In genomic region chr7:5038940-5039339, GRCm38 (mm10) we compare ENCODE assay signal across 8 mouse cellular contexts. TPM values are rescaled to one million over a fixed set of nuclear protein-coding genes. Genes with fewer than 3 reads are reported as not detected.
DNase-seq lines count a peak whose midpoint lies in the region; ATAC-seq and TF ChIP-seq lines count a peak whose summit lies in the region.

No protein-coding gene starts in this region.

- no peak for DNase-seq in heart, postnatal 10 days
- no peak for DNase-seq in G1E (ENCODE audit: low spot score)
- DNase-seq in hindbrain, embryonic 10.5 days (ENCODE audit: low spot score), result no peak
- no peak for DNase-seq in midbrain, embryonic 11.5 days (ENCODE audit: low spot score, missing footprints)
- DNase-seq in gastrocnemius, adult 8-10 months (ENCODE audit: low spot score in 2 of 2), result no peak
- no peak for DNase-seq in retina, embryonic 14.5 days (ENCODE audit: low spot score)
- no peak for DNase-seq in kidney, adult 11 months

- intact Hi-C loops in heart, postnatal 10 days (cut with DNase I), result no loop called here

- H3K36me3 ChIP-seq in heart, embryonic 14.5 days (ENCODE audit: control insufficient read depth, insufficient read depth, low read length), result peaks cover 27% of the 10 kb centered on the region
- peaks cover 43% of the 10 kb centered on the region for H3K36me3 ChIP-seq in G1E (replicated peaks)
- H3K36me3 ChIP-seq in hindbrain, embryonic 10.5 days, result peaks cover 38% of the 10 kb centered on the region
- H3K36me3 ChIP-seq in midbrain, embryonic 11.5 days (ENCODE audit: control insufficient read depth, insufficient read depth, low read length), result peaks cover 15% of the 10 kb centered on the region

- ATAC-seq in heart, embryonic 14.5 days (ENCODE audit: insufficient number of reproducible peaks, insufficient read depth, low FRiP score, low read depth), result no peak
- no peak for ATAC-seq in G1E (ENCODE audit: extremely low read depth, insufficient number of reproducible peaks, low FRiP score, poor library complexity, severe bottlenecking)
- no peak for ATAC-seq in midbrain, embryonic 11.5 days (ENCODE audit: low FRiP score)

- TF ChIP-seq CTCF in G1E (IDR thresholded peaks at IDR 0.05; ENCODE audit: low read depth, low read length), result no peak

- H3K4me3 ChIP-seq in heart, embryonic 14.5 days (ENCODE audit: control insufficient read depth in 1 of 2, insufficient read depth in 1 of 2, low read depth in 1 of 2, low read length in 2 of 2), result peak overlapping the region; percentile 66 to 75; a peak in 3 of 4 replicates
- peak overlapping the region; percentile 75 for H3K4me3 ChIP-seq in G1E (ENCODE audit: low read depth, low read length)
- peak overlapping the region; percentile 70 for H3K4me3 ChIP-seq in hindbrain, embryonic 10.5 days
- H3K4me3 ChIP-seq in midbrain, embryonic 11.5 days (ENCODE audit: low read depth, low read length), result peak overlapping the region; percentile 56

- H3K4me2 ChIP-seq in heart, embryonic 14.5 days (ENCODE audit: low read length), result peak overlapping the region; percentile 65
- H3K4me2 ChIP-seq in midbrain, embryonic 11.5 days, result peak overlapping the region; percentile 39

- H3K4me1 ChIP-seq in heart, embryonic 14.5 days (ENCODE audit: control insufficient read depth in 2 of 2, insufficient read depth in 2 of 2, low read length in 2 of 2), result peaks cover 2 to 11% of the 10 kb centered on the region in 2 experiments; a peak in 3 of 4 replicates
- peaks cover 24% of the 10 kb centered on the region for H3K4me1 ChIP-seq in G1E (ENCODE audit: insufficient read depth, low read depth, low read length)
- H3K4me1 ChIP-seq in hindbrain, embryonic 10.5 days (replicated peaks), result peaks cover 16% of the 10 kb centered on the region
- H3K4me1 ChIP-seq in midbrain, embryonic 11.5 days (ENCODE audit: control insufficient read depth, insufficient read depth, low read length), result peaks cover 8% of the 10 kb centered on the region

- peak overlapping the region in 1 of 2 experiments; percentile 94; a peak in 1 of 4 replicates for H3K27ac ChIP-seq in heart, embryonic 14.5 days (replicated peaks in 1 of 2; ENCODE audit: control insufficient read depth in 1 of 2, insufficient read depth in 1 of 2, low read depth in 2 of 2, low read length in 2 of 2)
- H3K27ac ChIP-seq in hindbrain, embryonic 10.5 days, result peak overlapping the region; percentile 97
- no peak overlapping the region for H3K27ac ChIP-seq in midbrain, embryonic 11.5 days (ENCODE audit: low read depth, low read length)

- H3K9me3 ChIP-seq in heart, embryonic 14.5 days (ENCODE audit: control insufficient read depth, low read length), result no peaks in the 10 kb centered on the region
- no peaks in the 10 kb centered on the region for H3K9me3 ChIP-seq in G1E (replicated peaks)
- H3K9me3 ChIP-seq in hindbrain, embryonic 10.5 days, result peaks cover 10% of the 10 kb centered on the region; the same call in 1 of the 2 replicates
- no peaks in the 10 kb centered on the region for H3K9me3 ChIP-seq in midbrain, embryonic 11.5 days (ENCODE audit: control insufficient read depth, low read length)

- H3K27me3 ChIP-seq in heart, embryonic 14.5 days (ENCODE audit: control insufficient read depth, insufficient read depth, low read length), result no peaks in the 10 kb centered on the region
- H3K27me3 ChIP-seq in G1E (ENCODE audit: insufficient read depth, low read length), result no peaks in the 10 kb centered on the region
- no peaks in the 10 kb centered on the region for H3K27me3 ChIP-seq in hindbrain, embryonic 10.5 days (ENCODE audit: insufficient read depth, poor library complexity, severe bottlenecking)
- no peaks in the 10 kb centered on the region for H3K27me3 ChIP-seq in midbrain, embryonic 11.5 days (ENCODE audit: control insufficient read depth, insufficient read depth, low read length)

- 30% methylated on average over 5 of the region's 5 CpGs for WGBS in heart, embryonic 14.5 days
- 44% methylated on average over 5 of the region's 5 CpGs for WGBS in hindbrain, embryonic 10.5 days
- WGBS in midbrain, embryonic 11.5 days, result 48% methylated on average over 5 of the region's 5 CpGs

- H3K9ac ChIP-seq in heart, embryonic 14.5 days (ENCODE audit: low read length), result peak overlapping the region; percentile 76
- H3K9ac ChIP-seq in midbrain, embryonic 11.5 days (ENCODE audit: low read length), result peak overlapping the region; percentile 72; the same call in 1 of the 2 replicates

RNA-seq across cellular contexts. Expression of gene Zfp784, which starts 0.7 kb away (rescaled TPM):
- polyA plus RNA-seq in heart, embryonic 14.5 days (2014; fragmentation: Nextera tagmentation; extraction: Ambion mirVana), result 5.6 TPM in 2 replicates
- total RNA-seq in heart, postnatal 10 days (2021), result 1 to 10 TPM; 5.9 to 7.3 TPM
- 1.7 and 2.5 TPM in 2 replicates for total RNA-seq in G1E (2014; fragmentation: Nextera tagmentation)
- total RNA-seq in G1E (2017), result 2.7 and 2.8 TPM in 2 replicates
- 1.3 and 1.6 TPM in 2 replicates for polyA plus RNA-seq in G1E (2012)
- polyA plus RNA-seq in hindbrain, embryonic 10.5 days (2016; fragmentation: Nextera tagmentation; extraction: Ambion mirVana), result 3.3 and 3.9 TPM in 2 replicates
- 3.3 and 3.6 TPM in 2 replicates for polyA plus RNA-seq in midbrain, embryonic 11.5 days (2014; fragmentation: Nextera tagmentation; extraction: Ambion mirVana)
- 1 to 10 TPM; 2.3 to 3.0 (median 2.7) TPM for total RNA-seq in gastrocnemius, adult 8-10 months (2022)

RNA-seq across cellular contexts. Expression of gene 4632433K11Rik, which starts 5.0 kb away (rescaled TPM):
- not detected in 2 replicates for polyA plus RNA-seq in heart, embryonic 14.5 days (2014; fragmentation: Nextera tagmentation; extraction: Ambion mirVana)
- total RNA-seq in heart, postnatal 10 days (2021), result not detected
- total RNA-seq in G1E (2014; fragmentation: Nextera tagmentation) (1.2 and 2.4 TPM in 2 replicates), G1E (2017) (0.98 TPM in 1 of 2 replicates, not detected in the other)
- not detected in 2 replicates for polyA plus RNA-seq in G1E (2012)
- polyA plus RNA-seq in hindbrain, embryonic 10.5 days (2016; fragmentation: Nextera tagmentation; extraction: Ambion mirVana), result 0.34 TPM in 1 of 2 replicates, not detected in the other
- polyA plus RNA-seq in midbrain, embryonic 11.5 days (2014; fragmentation: Nextera tagmentation; extraction: Ambion mirVana), result 0.33 TPM in 1 of 2 replicates, not detected in the other
- not detected for total RNA-seq in gastrocnemius, adult 8-10 months (2022)

RNA-seq across cellular contexts. Expression of gene Zfp580, which starts 12.4 kb away (rescaled TPM):
- polyA plus RNA-seq in heart, embryonic 14.5 days (2014; fragmentation: Nextera tagmentation; extraction: Ambion mirVana), result 21.9 and 22.0 TPM in 2 replicates
- 10 to 100 TPM; 10.6 to 12.6 TPM for total RNA-seq in heart, postnatal 10 days (2021)
- total RNA-seq in G1E (2014; fragmentation: Nextera tagmentation), result 1.1 and 1.8 TPM in 2 replicates
- 0.44 TPM in 1 of 2 replicates, not detected in the other for total RNA-seq in G1E (2017)
- 2.8 and 4.1 TPM in 2 replicates for polyA plus RNA-seq in G1E (2012)
- polyA plus RNA-seq in hindbrain, embryonic 10.5 days (2016; fragmentation: Nextera tagmentation; extraction: Ambion mirVana), result 37.7 and 53.4 TPM in 2 replicates
- polyA plus RNA-seq in midbrain, embryonic 11.5 days (2014; fragmentation: Nextera tagmentation; extraction: Ambion mirVana), result 34.1 and 47.6 TPM in 2 replicates
- 1 to 10 TPM; 1.5 to 3.7 (median 3.1) TPM for total RNA-seq in gastrocnemius, adult 8-10 months (2022)

RNA-seq across cellular contexts. Expression of gene Ccdc106, which starts 18.6 kb away (rescaled TPM):
- 0.73 and 1.9 TPM in 2 replicates for polyA plus RNA-seq in heart, embryonic 14.5 days (2014; fragmentation: Nextera tagmentation; extraction: Ambion mirVana)
- under 1 TPM; 0.26 to 0.32 TPM for total RNA-seq in heart, postnatal 10 days (2021)
- total RNA-seq in G1E (2014; fragmentation: Nextera tagmentation) (1.7 TPM in 1 of 2 replicates, not detected in the other), G1E (2017) (0.23 TPM in 1 of 2 replicates, not detected in the other)
- 0.13 and 0.21 TPM in 2 replicates for polyA plus RNA-seq in G1E (2012)
- polyA plus RNA-seq in hindbrain, embryonic 10.5 days (2016; fragmentation: Nextera tagmentation; extraction: Ambion mirVana), result 5.4 and 7.9 TPM in 2 replicates
- polyA plus RNA-seq in midbrain, embryonic 11.5 days (2014; fragmentation: Nextera tagmentation; extraction: Ambion mirVana), result 4.0 and 5.0 TPM in 2 replicates
- total RNA-seq in gastrocnemius, adult 8-10 months (2022), result not detected

RNA-seq across cellular contexts. Expression of gene Zfp865, which starts 18.8 kb away (rescaled TPM):
- 4.4 and 4.9 TPM in 2 replicates for polyA plus RNA-seq in heart, embryonic 14.5 days (2014; fragmentation: Nextera tagmentation; extraction: Ambion mirVana)
- 10 to 100 TPM; 22.4 to 23.2 TPM for total RNA-seq in heart, postnatal 10 days (2021)
- 50.6 and 54.8 TPM in 2 replicates for total RNA-seq in G1E (2014; fragmentation: Nextera tagmentation)
- total RNA-seq in G1E (2017), result 17.5 and 19.9 TPM in 2 replicates
- polyA plus RNA-seq in G1E (2012), result 121 and 146 TPM in 2 replicates
- 6.5 and 9.0 TPM in 2 replicates for polyA plus RNA-seq in hindbrain, embryonic 10.5 days (2016; fragmentation: Nextera tagmentation; extraction: Ambion mirVana)
- polyA plus RNA-seq in midbrain, embryonic 11.5 days (2014; fragmentation: Nextera tagmentation; extraction: Ambion mirVana), result 4.8 and 5.1 TPM in 2 replicates
- total RNA-seq in gastrocnemius, adult 8-10 months (2022), result 10 to 100 TPM; 12.4 to 16.3 (median 13.7) TPM
